Mouse (Mus musculus) G1E (cell line): ENCODE data around the gene Rbm3. TPM values are rescaled to one million over a fixed set of nuclear protein-coding genes. Genes with fewer than 3 reads are reported as not detected.
A peak's percentile ranks its signal among the peaks of the same experiment; 100 is the strongest.
"Not testable (repeated sequence)": the region's sequence is repeated elsewhere in the genome, so short reads cannot be mapped to it uniquely, and the experiment has no call there.

Experiments used
- ATAC-seq: 2 replicates; pipeline ENCODE4 v1.8.0; 2016; ENCODE audit warnings: mild to moderate bottlenecking; ENCODE audit not compliant: insufficient number of reproducible peaks, poor library complexity, low FRiP score, severe bottlenecking; ENCODE audit errors: extremely low read depth
- DNase-seq: peaks from one replicate; pipeline ENCODE4 v3.0.0; 2012; ENCODE audit warnings: low spot score
- H3K27me3 ChIP-seq: 2 replicates; pipeline ENCODE4 v1.6.1; 2012; ENCODE audit warnings: mild to moderate bottlenecking, low read length, inconsistent platforms; ENCODE audit not compliant: insufficient read depth
- H3K36me3 ChIP-seq: replicated peaks from 2 replicates; pipeline ENCODE3; 2012; ENCODE audit warnings: mild to moderate bottlenecking, inconsistent platforms
- H3K4me1 ChIP-seq: 2 replicates; pipeline ENCODE4 v1.6.1; 2012; ENCODE audit warnings: low read depth, low read length, inconsistent platforms, mixed read lengths; ENCODE audit not compliant: insufficient read depth
- H3K4me3 ChIP-seq: 2 replicates; pipeline ENCODE4 v1.5.1; 2012; ENCODE audit warnings: low read depth, mild to moderate bottlenecking, inconsistent platforms, low read length, moderate library complexity, mixed read lengths
- H3K9me3 ChIP-seq: replicated peaks from 2 replicates; pipeline ENCODE4 v1.6.1; 2012; ENCODE audit warnings: inconsistent platforms
- CTCF ChIP-seq: IDR thresholded peaks from 2 replicates; pipeline ENCODE4 v1.5.1; 2012; ENCODE audit warnings: low read depth, low read length, inconsistent platforms, mixed read lengths
- GATA1 ChIP-seq: IDR thresholded peaks from 2 replicates; pipeline ENCODE4 v1.6.1; 2012; ENCODE audit warnings: borderline replicate concordance, low read length, inconsistent platforms, mixed read lengths
- GATA2 ChIP-seq: IDR thresholded peaks from 2 replicates; pipeline ENCODE4 v1.6.1; 2012; ENCODE audit warnings: low read depth, low read length, inconsistent platforms, borderline replicate concordance
- POLR2AphosphoS5 ChIP-seq: IDR thresholded peaks from 2 replicates; pipeline ENCODE4 v1.6.1; 2012; ENCODE audit warnings: low read depth, low read length, inconsistent platforms; ENCODE audit not compliant: insufficient replicate concordance
- TAL1 ChIP-seq: conservative IDR thresholded peaks from 2 replicates; pipeline ENCODE4 v1.6.1; 2012; ENCODE audit warnings: low read depth, low read length, inconsistent platforms, mixed read lengths
- polyA plus RNA-seq: library from polyadenylated mRNA; stranded (reverse); fragments of >175 nt; gene quantifications from 2 replicates; pipeline ENCODE4 v1.2.3, GENCODE M21; 2012
- total RNA-seq, 2 experiments: library from RNA; stranded (forward) in 1 of 2; stranded (reverse) in 1 of 2; fragments of 200-1000 nt in 1 of 2; fragments of >200 nt in 1 of 2; fragmentation: Nextera tagmentation in 1 of 2; gene quantifications; 2 replicates each; pipeline ENCODE4 v1.2.3; 2014 to 2017

The Rbm3 gene
- total and polyA plus RNA-seq, 3 experiments = 248 to 1,311 (median 460) TPM

- TF ChIP-seq GATA2 (no peak), TAL1 (no peak), POLR2AphosphoS5 (no peak), CTCF (no peak), GATA1 (no peak)
- ATAC-seq = no peak
- DNase-seq = no peak
- Histone ChIP-seq H3K4me1 (peaks cover 24% of the 10 kb centered on the region), H3K9me3 (no peaks in the 10 kb centered on the region), H3K36me3 (no peaks in the 10 kb centered on the region), H3K4me3 (no peak overlapping the region), H3K27me3 (no peaks in the 10 kb centered on the region)
Measured at GRCm38 (mm10) chrX:8105019-8105418, 40.7 kb downstream of the Rbm3 start.

- peak; percentile 91 for ATAC-seq
- H3K4me1 ChIP-seq = peaks cover 29% of the 10 kb centered on the region
- H3K36me3 ChIP-seq = no peaks in the 10 kb centered on the region
- H3K4me3 ChIP-seq = no peak overlapping the region
- no peak for DNase-seq
- no peak for TF ChIP-seq CTCF
- peak; percentile 88 for TF ChIP-seq TAL1
- H3K9me3 ChIP-seq = no peaks in the 10 kb centered on the region
- no peaks in the 10 kb centered on the region for H3K27me3 ChIP-seq
Measured at GRCm38 (mm10) chrX:8102213-8102668, 43.4 kb downstream of the Rbm3 start.

GRCm38 (mm10) chrX:8101017-8101416 is 44.7 kb downstream of the Rbm3 start:
- TF ChIP-seq CTCF (no peak), GATA2 (no peak), POLR2AphosphoS5 (no peak), TAL1 (no peak), GATA1 (no peak)
- ATAC-seq (no peak), DNase-seq (no peak)
- Histone ChIP-seq H3K9me3 (no peaks in the 10 kb centered on the region), H3K4me3 (no peak overlapping the region), H3K4me1 (peaks cover 29% of the 10 kb centered on the region), H3K36me3 (no peaks in the 10 kb centered on the region), H3K27me3 (no peaks in the 10 kb centered on the region)

- ATAC-seq = no peak
- DNase-seq = no peak
- H3K4me1 ChIP-seq = peaks cover 32% of the 10 kb centered on the region
- no peak overlapping the region for H3K4me3 ChIP-seq
- no peak for TF ChIP-seq TAL1
- no peak for TF ChIP-seq CTCF
- TF ChIP-seq POLR2AphosphoS5 = no peak
- TF ChIP-seq GATA1 = no peak
- TF ChIP-seq GATA2 = no peak
- no peaks in the 10 kb centered on the region for H3K36me3 ChIP-seq
- no peaks in the 10 kb centered on the region for H3K27me3 ChIP-seq
- H3K9me3 ChIP-seq = no peaks in the 10 kb centered on the region
Measured at GRCm38 (mm10) chrX:8099435-8099834, 46.2 kb downstream of the Rbm3 start.

GRCm38 (mm10) chrX:8096787-8097242 is 48.9 kb downstream of the Rbm3 start:
- Histone ChIP-seq H3K4me3 (peak overlapping the region; percentile 49; the same call in 1 of the 2 replicates), H3K36me3 (no peaks in the 10 kb centered on the region), H3K9me3 (no peaks in the 10 kb centered on the region), H3K27me3 (no peaks in the 10 kb centered on the region), H3K4me1 (peaks cover 29% of the 10 kb centered on the region)
- ATAC-seq (peak; percentile 95), DNase-seq (peak; percentile 57)
- TF ChIP-seq CTCF (no peak), TAL1 (no peak), GATA1 (no peak), POLR2AphosphoS5 (no peak), GATA2 (no peak)

- H3K36me3 ChIP-seq, H3K27me3 ChIP-seq, H3K9me3 ChIP-seq, DNase-seq: not testable (repeated sequence)
- peak; percentile 50 for ATAC-seq
- peak overlapping the region; percentile 54; the same call in 1 of the 2 replicates for H3K4me3 ChIP-seq
- H3K4me1 ChIP-seq = peaks cover 23% of the 10 kb centered on the region
Measured at GRCm38 (mm10) chrX:8096068-8096786, 49.5 kb downstream of the Rbm3 start.

- no peaks in the 10 kb centered on the region for H3K27me3 ChIP-seq
- no peak for ATAC-seq
- H3K9me3 ChIP-seq = no peaks in the 10 kb centered on the region
- TF ChIP-seq TAL1 = no peak
- no peak for TF ChIP-seq CTCF
- TF ChIP-seq POLR2AphosphoS5 = no peak
- no peak for TF ChIP-seq GATA2
- no peak for TF ChIP-seq GATA1
- no peak for DNase-seq
- peak overlapping the region; percentile 16; the same call in 1 of the 2 replicates for H3K4me3 ChIP-seq
- H3K36me3 ChIP-seq = no peaks in the 10 kb centered on the region
- peaks cover 18% of the 10 kb centered on the region for H3K4me1 ChIP-seq
Measured at GRCm38 (mm10) chrX:8095546-8095945, 50.1 kb downstream of the Rbm3 start.

GRCm38 (mm10) chrX:8090954-8091347 is 54.7 kb downstream of the Rbm3 start:
- peak overlapping the region; percentile 74; the same call in 1 of the 2 replicates for H3K4me3 ChIP-seq
- not testable (repeated sequence) for ATAC-seq, H3K27me3 ChIP-seq, DNase-seq, H3K9me3 ChIP-seq
- H3K4me1 ChIP-seq = peaks cover 27% of the 10 kb centered on the region
- H3K36me3 ChIP-seq = peaks cover 33% of the 10 kb centered on the region
